ENCODE assay signal across 17 mouse cellular contexts in the genomic region with DNA sequence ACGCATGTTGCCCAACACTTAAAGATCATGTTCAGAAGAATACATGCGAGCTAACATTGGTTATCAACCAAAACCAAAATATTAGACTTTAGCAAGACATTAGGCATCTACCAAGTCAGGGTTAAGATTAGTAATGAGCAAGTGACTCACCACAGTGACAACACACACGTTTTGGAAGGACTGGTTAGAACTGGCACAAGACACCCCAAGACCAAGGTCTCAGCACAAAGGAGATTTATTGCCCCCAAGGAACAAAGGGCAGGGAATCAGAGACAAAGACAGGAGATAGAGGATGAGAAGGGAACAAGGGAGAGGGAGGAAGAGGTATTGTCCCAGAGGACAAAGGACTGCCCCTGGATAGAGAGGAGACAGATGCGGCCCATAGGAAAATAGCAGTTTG.
DNase-seq lines count a peak whose midpoint lies in the region; ATAC-seq lines count a peak whose summit lies in the region.
"Had no signal": no experiment of that assay in that cellular context is flagged by ENCODE, and none has a peak within 500 bp of the region (broad histone marks: within the 10 kb centered on the region; RNA-seq: fewer than 3 reads in every experiment).

No protein-coding gene starts in this region.

- no peak for ATAC-seq in erythroid progenitor cell, adult 5-6 weeks (replicated peaks; ENCODE audit: low FRiP score, poor library complexity, severe bottlenecking)
- ATAC-seq: activated CD4-positive, CD25-positive, alpha-beta regulatory T cell, adult 4 months; forebrain, embryonic 13.5 days; forebrain, postnatal 0 days; hindbrain, embryonic 16.5 days; inflammation-experienced regulatory T-cells, adult 6 months had no signal

- intact Hi-C loops in heart, postnatal 10 days (cut with DNase I) = no loop called here

- DNase-seq in heart, adult 11 months = peak; percentile 58
- DNase-seq in heart, postnatal 10 days = no peak
- peak; percentile 17 for DNase-seq in 416B (ENCODE audit: low read depth)
- peak; percentile 29 for DNase-seq in R1 (ENCODE audit: low read depth, low spot score)
- peak; percentile 45 for DNase-seq in adrenal gland, postnatal 14 days
- DNase-seq in right cerebral cortex, adult 2 months (ENCODE audit: low spot score in 2 of 2) = no peak
- DNase-seq: cerebellum, adult 11-12 months; cerebellum, adult 9-10 months; forebrain, postnatal 0 days; gastrocnemius, adult 2 months; gastrocnemius, postnatal 25 days; heart, postnatal 4 days had no signal

Comparison
In these comparisons a context has a peak if more than half of its experiments do, and no peak if none do; other contexts are left out.
1. DNase-seq: peak in heart, adult 11 months (single experiment), 416B (single experiment), R1 (single experiment) and adrenal gland, postnatal 14 days (single experiment); none in heart, postnatal 10 days (0 of 2) and right cerebral cortex, adult 2 months (0 of 2).